Mouse (Mus musculus) ovary, postnatal 10 days (tissue): ENCODE results near the gene Gm11011.

Experiments used
- DNase-seq: peaks from one replicate; pipeline ENCODE4 v3.0.0; 2022; ENCODE audit warnings: low spot score

Gene Gm11011

DNA sequence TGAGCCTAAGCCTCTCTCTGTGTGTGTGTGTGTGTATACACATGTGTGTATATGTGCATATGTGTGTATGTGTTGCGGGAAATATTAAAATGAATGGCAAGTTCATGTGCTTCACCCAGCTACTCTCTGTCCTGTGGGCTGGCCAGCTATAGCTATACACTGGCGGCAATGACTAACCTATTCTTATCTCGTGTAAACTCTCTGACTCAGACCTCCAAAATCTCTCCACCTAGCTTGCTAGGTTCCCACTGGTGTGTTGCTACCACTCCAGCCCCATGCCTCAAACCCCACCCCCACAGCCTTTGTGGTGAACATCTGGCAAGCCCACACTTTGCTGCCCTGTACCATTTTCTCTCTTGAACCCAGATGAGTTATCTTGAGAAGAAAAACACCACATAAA lies 857 bp downstream of the Gm11011 start:
- DNase-seq: no peak

DNA sequence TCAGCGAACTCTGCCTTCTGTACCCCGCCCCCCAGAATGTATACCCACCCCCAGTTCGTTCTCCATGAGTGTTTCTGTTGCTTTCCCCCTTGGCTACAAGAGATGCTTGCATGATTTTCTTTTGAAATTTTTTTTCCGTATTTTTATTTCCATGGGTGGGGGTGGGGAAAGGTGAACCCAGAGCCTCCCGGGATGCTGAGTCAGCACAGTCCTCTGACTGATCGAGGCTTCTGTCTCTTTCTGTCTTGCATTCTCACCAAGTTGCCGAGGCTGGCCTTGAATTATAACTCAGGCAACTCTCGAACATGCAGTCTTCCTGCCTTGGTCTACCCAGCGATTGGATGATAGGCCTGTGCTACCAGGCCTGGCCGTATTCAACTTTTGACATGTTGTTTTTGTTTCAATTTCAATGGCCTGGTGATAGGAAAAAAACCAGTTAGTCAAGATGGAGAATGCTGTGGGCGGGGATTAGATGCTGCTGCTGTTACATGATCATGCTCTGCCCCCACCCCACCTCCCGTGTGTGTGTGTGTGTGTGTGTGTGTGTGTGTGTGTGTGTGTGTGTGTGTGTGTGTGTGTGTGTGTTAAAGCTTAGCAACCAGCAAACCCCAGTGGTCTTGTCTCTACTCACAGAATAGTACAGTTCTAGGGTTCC lies 1.8 kb downstream of the Gm11011 start:
- DNase-seq: no peak

DNA sequence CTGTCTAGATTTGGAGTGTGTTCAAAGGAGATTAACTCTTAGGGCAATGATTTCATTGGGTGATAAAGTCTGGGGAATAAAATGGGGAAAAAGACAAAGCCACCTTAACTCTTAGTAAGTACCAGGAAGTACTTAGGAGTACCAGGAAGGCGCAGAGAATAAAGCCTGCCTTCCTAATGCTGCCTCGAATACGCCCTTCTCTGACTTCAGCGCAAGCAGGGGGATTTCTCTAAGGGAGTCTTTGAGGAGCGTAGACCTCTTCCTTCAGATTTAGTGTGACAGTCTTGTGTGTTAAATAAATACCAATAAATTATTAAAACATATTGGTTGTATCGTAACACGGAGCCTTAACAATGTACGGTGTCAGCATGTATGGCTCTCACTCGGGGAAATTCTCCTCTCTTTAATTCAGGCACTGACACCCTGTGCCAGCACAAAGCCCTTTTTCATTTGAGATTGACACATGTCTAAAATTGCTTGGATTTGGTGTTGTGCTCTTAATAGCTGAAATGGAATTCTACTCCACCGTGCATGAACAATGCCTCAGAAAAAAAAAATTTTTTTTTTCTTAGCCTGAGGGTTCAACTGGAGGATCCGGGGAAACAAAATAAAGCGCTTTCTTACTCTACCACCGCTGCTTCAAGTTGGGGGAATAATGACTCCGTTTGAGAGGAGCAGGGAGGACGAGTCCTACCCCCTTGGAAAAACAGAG lies 2.6 kb downstream of the Gm11011 start:
- DNase-seq: no peak

DNA sequence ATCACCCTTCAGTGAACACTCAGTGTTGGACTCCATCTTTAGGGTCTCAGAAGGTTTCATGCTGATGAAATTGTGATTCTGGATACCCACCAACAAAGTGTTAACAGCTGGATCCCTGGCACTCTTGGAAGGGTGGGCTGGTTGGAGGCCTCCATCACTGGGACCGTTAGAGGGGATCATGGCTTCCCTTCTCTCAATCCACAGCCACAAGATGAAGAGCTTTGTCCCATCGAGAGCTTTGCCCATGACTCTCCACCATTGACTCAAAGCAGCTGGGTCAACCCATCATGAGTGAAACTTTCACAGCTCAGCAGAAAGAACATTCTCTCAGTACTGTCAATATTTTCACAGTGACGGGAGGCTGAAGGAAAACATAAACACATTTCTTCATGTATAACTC lies 4.1 kb downstream of the Gm11011 start:
- no peak for DNase-seq

DNA sequence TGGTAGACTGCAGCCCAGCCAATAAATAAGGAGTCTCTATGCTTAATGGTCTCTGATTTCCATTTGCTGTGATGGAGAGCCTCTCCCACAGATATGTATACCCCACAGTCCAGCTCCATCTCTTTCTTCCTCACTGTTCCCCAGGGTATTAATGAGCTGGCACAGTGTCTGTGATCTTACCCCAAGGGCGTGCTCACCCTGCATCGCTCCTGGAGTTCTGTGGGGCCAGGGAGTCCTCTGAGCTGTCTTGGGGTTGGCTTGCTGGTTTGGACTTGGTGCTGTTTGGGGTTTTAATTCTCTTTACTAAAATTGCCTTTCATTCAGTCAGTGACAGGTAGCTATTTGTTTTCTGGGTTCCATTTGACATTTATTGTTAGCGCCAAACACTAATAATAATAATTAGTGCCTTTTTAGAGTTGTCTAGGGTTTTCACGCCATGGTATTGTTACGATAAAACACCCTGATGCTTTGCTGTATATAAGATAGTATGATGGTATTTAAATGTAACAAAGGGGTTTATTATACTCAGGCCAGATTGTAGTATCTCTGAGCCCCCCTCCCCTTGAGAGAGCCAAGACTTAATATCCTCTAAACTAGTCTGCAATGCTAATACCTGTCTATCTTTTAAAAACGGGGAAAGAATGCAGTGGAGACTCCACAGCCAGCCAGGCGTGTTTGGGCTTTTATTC lies 9.9 kb downstream of the Gm11011 start:
- no peak for DNase-seq

DNA sequence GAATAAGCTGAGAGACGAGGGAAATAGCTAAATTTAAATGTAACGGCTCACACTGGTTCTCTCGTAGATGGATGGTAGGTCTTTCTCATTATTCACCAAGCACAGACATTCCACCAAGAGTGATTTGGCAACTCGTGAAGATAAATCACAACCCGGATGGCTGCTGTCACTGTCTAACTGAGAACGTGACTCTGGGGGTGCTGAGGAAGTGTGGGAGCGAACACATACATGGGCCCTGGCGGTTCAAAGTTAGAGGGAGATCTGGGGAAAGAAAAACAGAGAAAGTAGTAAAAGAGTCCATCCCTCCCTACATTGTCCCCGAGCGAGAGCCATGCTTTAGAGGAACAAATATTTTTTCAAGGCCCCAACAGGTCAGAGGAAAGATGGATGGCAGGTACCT lies 17.5 kb downstream of the Gm11011 start:
- no peak for DNase-seq

DNA sequence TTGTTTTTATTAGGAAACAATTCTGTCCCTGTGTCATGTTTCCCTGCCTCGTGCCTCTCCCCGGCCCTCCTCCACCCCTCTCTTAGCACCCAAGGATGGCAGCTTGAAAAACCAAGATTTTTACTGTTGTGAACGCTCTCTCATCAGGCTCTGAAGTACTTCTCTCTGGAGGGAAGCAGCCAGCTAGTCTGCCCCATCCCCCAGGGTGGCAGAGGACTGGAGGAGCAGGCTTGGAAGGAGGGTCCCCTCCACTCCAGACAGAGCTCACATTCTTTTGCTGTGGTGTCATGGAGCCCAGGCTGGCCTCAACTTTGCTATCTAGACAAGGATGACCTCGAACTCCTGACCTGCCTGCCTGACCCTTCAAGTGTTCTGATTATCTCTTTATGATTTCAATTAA lies 21.4 kb downstream of the Gm11011 start:
- DNase-seq: no peak

DNA sequence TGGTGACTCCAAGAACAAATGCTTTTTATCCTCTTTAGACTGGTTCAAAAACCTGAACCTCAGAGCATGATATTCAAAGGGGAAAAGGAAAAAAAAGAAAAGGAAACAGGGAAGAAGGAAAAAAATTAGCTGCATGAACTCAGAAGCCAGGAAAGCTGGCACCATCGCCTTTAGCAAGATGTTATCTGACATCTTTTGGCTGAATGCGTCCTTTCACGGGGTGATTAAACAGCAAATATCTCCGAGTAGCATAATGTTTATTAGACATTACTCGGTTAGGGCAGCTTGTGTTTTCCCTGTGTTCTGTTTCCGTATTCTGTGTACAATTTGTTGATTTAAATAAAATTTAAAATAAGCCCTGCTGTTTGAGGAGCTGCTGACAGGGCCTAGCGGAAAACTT lies 21.8 kb downstream of the Gm11011 start:
- no peak for DNase-seq

DNA sequence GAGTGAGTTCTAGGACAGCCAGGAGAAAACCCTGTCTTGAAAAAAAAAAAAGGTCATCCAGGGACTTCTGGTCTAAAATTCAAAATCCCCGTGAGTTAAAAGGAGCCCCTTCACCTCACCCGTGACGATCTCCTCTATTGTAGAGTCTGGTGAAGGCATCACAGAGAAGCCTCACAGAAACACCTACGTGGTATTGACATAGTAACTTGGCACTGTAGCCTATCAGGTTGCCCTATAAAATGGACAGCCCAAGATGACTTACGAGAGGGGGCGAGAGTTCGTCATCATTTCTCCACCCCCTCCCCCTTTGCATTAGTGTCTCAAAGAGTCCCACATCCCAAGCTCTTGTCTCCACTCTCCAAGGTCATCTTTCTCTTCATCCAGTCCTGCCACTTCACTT lies 41.9 kb downstream of the Gm11011 start:
- no peak for DNase-seq

DNA sequence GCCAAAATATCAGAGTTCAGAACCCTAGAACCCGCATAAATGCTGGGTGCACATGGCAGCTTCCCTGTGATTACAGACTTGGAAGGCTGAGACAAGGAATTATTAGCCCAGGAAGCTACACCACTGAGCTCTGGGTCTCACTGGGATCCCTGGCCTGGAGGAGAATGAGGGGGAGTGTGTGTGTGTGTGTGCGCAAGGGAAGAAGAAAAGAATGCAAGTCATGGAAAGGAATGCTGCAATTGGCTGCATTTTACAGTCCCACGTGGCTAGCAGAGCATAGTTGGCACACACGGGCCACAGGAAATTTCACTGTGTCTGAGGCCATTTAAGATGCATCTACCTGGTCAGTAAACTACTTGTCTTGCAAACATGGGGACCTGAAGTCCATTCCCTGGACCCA lies 48.6 kb downstream of the Gm11011 start:
- DNase-seq: no peak
